In the genomic region with DNA sequence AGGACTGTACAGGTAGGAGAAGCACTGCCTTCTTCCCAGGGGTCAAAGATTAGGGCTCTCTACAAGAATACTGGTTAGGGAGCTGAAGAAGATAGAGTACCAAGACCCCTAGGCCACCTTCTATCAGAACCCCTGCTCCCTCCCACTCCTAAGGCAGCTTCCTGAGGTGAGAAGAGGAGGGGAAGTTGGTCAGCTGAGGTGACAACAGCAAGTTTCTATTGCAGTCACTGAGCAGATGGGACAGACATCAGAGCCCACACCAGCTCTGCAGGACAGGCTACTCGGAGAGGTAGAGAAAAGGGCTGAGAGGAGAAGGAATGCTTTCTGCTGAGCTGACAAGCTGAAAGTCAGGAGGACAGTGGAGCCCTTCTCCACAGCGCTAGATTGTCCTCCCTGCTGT, we compare ENCODE assay signal across 21 mouse cellular contexts.
DNase-seq lines count a peak whose midpoint lies in the region; ATAC-seq and TF ChIP-seq lines count a peak whose summit lies in the region.
"Had no signal": no experiment of that assay in that cellular context is flagged by ENCODE, and none has a peak within 500 bp of the region (broad histone marks: within the 10 kb centered on the region; RNA-seq: fewer than 3 reads in every experiment).

No protein-coding gene starts in this region.

- no peak for DNase-seq in midbrain, embryonic 10.5 days (ENCODE audit: low spot score)
- no peak for DNase-seq in midbrain, postnatal 0 days (ENCODE audit: low spot score)
- DNase-seq in natural killer cell, adult 2 months (ENCODE audit: low spot score in 2 of 2): peak; percentile 51 to 68
- DNase-seq in splenic B cell, adult 2 months (ENCODE audit: low read depth, low spot score): peak; percentile 41
- DNase-seq in thymus, postnatal 4 days: no peak
- DNase-seq in spleen, postnatal 14 days (ENCODE audit: low spot score in 2 of 2): no peak
- DNase-seq in urinary bladder, postnatal 10 days (ENCODE audit: low spot score): no peak
- DNase-seq: adrenal gland, adult 2 months; adrenal gland, postnatal 10 days; adrenal gland, postnatal 25 days; cerebellum, adult 11 months; cerebellum, adult 18-20 months; cerebellum, adult 9-10 months; cerebellum, postnatal 10 days; cerebellum, postnatal 25 days; forebrain, postnatal 0 days had no signal

- H3K9ac ChIP-seq in midbrain, postnatal 0 days (replicated peaks; ENCODE audit: low read length, poor library complexity, severe bottlenecking): no peak overlapping the region
- H3K9ac ChIP-seq: embryonic facial prominence, embryonic 12.5 days; forebrain, embryonic 13.5 days; forebrain, embryonic 15.5 days; forebrain, postnatal 0 days had no signal

- WGBS in midbrain, embryonic 10.5 days: 89% methylated on average over 2 of the region's 2 CpGs
- 89% methylated on average over 2 of the region's 2 CpGs for WGBS in midbrain, postnatal 0 days

- H3K36me3 ChIP-seq in midbrain, embryonic 10.5 days: no peaks in the 10 kb centered on the region
- no peaks in the 10 kb centered on the region for H3K36me3 ChIP-seq in midbrain, postnatal 0 days (ENCODE audit: insufficient read depth, low read length)
- H3K36me3 ChIP-seq in splenic B cell, adult 2 months (ENCODE audit: control insufficient read depth, insufficient read depth, low read length, poor library complexity, severe bottlenecking): no peaks in the 10 kb centered on the region
- H3K36me3 ChIP-seq: embryonic facial prominence, embryonic 10.5 days; embryonic facial prominence, embryonic 12.5 days; forebrain, embryonic 15.5 days had no signal

- H3K4me3 ChIP-seq in midbrain, embryonic 10.5 days: no peak overlapping the region
- H3K4me3 ChIP-seq in midbrain, postnatal 0 days (ENCODE audit: low read depth, low read length): no peak overlapping the region
- H3K4me3 ChIP-seq: embryonic facial prominence, embryonic 10.5 days; embryonic facial prominence, embryonic 12.5 days; forebrain, embryonic 13.5 days; forebrain, embryonic 15.5 days had no signal

- no peaks in the 10 kb centered on the region for H3K9me3 ChIP-seq in midbrain, embryonic 10.5 days (replicated peaks)
- H3K9me3 ChIP-seq in midbrain, postnatal 0 days (ENCODE audit: low read length): no peaks in the 10 kb centered on the region
- H3K9me3 ChIP-seq: embryonic facial prominence, embryonic 10.5 days; embryonic facial prominence, embryonic 12.5 days; forebrain, embryonic 13.5 days; forebrain, embryonic 15.5 days had no signal

- ATAC-seq in midbrain, postnatal 0 days (ENCODE audit: low FRiP score): no peak
- 0 out of 2 replicates have a peak, but pooled peaks have one; percentile 50 for ATAC-seq in megakaryocyte, adult 5-6 weeks (ENCODE audit: poor library complexity, severe bottlenecking)
- ATAC-seq: forebrain, embryonic 13.5 days; forebrain, embryonic 15.5 days; forebrain, postnatal 0 days had no signal

- H3K4me2 ChIP-seq in midbrain, postnatal 0 days (ENCODE audit: low read depth, low read length, poor library complexity, severe bottlenecking): no peak overlapping the region
- H3K4me2 ChIP-seq: embryonic facial prominence, embryonic 12.5 days; forebrain, embryonic 13.5 days; forebrain, embryonic 15.5 days had no signal

- no peaks in the 10 kb centered on the region for H3K27me3 ChIP-seq in midbrain, embryonic 10.5 days (ENCODE audit: low read depth, poor library complexity, severe bottlenecking)
- H3K27me3 ChIP-seq in midbrain, postnatal 0 days (ENCODE audit: insufficient read depth, low read length): no peaks in the 10 kb centered on the region
- H3K27me3 ChIP-seq in splenic B cell, adult 2 months (ENCODE audit: control insufficient read depth, insufficient read depth, low read length, poor library complexity, severe bottlenecking): no peaks in the 10 kb centered on the region
- H3K27me3 ChIP-seq: embryonic facial prominence, embryonic 12.5 days; forebrain, embryonic 13.5 days; forebrain, embryonic 15.5 days had no signal

- H3K27ac ChIP-seq in midbrain, embryonic 10.5 days (replicated peaks): 0 out of 2 replicates have a peak overlapping the region, but pooled peaks have one; percentile 13
- no peak overlapping the region for H3K27ac ChIP-seq in midbrain, postnatal 0 days (ENCODE audit: low read depth, low read length)
- H3K27ac ChIP-seq: embryonic facial prominence, embryonic 10.5 days; embryonic facial prominence, embryonic 12.5 days; forebrain, embryonic 13.5 days; forebrain, embryonic 15.5 days had no signal

- peaks cover 8% of the 10 kb centered on the region for H3K4me1 ChIP-seq in midbrain, embryonic 10.5 days
- no peaks in the 10 kb centered on the region for H3K4me1 ChIP-seq in midbrain, postnatal 0 days (ENCODE audit: insufficient read depth, low read length)

- no peak for TF ChIP-seq CTCF in midbrain, postnatal 0 days (IDR thresholded peaks at IDR 0.05)

Comparison
In these comparisons a context has a peak if more than half of its experiments do, and no peak if none do; other contexts are left out.
1. DNase-seq: peak in natural killer cell, adult 2 months (2 of 2) and splenic B cell, adult 2 months (single experiment); none in midbrain, embryonic 10.5 days (single experiment), midbrain, postnatal 0 days (single experiment), thymus, postnatal 4 days (single experiment), spleen, postnatal 14 days (0 of 2) and urinary bladder, postnatal 10 days (single experiment).